Mouse (Mus musculus) heart, embryonic 15.5 days (tissue): Measurements from ENCODE around the gene Loxl3. TPM values are rescaled to one million over a fixed set of nuclear protein-coding genes. Genes with fewer than 3 reads are reported as not detected.

Source experiments
- ATAC-seq: fragments of 200-750 bp; cut with Nextera tagmentation; replicated peaks from 2 replicates; pipeline ENCODE4 v1.8.0; 2017; ENCODE audit warnings: low read depth, moderate TSS enrichment; ENCODE audit not compliant: insufficient number of reproducible peaks, insufficient read depth, low FRiP score
- H3K27ac ChIP-seq: fragments of 300-500 bp; sonication (generic); 2 replicates; pipeline ENCODE4 v1.5.1; 2015; ENCODE audit warnings: mild to moderate bottlenecking, inconsistent platforms
- H3K27me3 ChIP-seq: fragments of 300-500 bp; sonication (generic); 2 replicates; pipeline ENCODE4 v1.6.1; 2015; ENCODE audit warnings: inconsistent platforms
- H3K36me3 ChIP-seq: fragments of 300-500 bp; sonication (generic); 2 replicates; pipeline ENCODE4 v1.6.1; 2015; ENCODE audit warnings: mild to moderate bottlenecking, inconsistent platforms
- H3K4me1 ChIP-seq: fragments of 300-500 bp; sonication (generic); replicated peaks from 2 replicates; pipeline ENCODE4 v1.6.1; 2015; ENCODE audit warnings: inconsistent platforms
- H3K4me2 ChIP-seq: fragments of 300-500 bp; sonication (generic); 2 replicates; pipeline ENCODE4 v1.6.1; 2015; ENCODE audit warnings: inconsistent platforms, mild to moderate bottlenecking, moderate library complexity
- H3K4me3 ChIP-seq: fragments of 300-500 bp; sonication (generic); 2 replicates; pipeline ENCODE4 v1.5.1; 2015; ENCODE audit warnings: mild to moderate bottlenecking, inconsistent platforms
- H3K9ac ChIP-seq: fragments of 300-500 bp; sonication (generic); 2 replicates; pipeline ENCODE4 v1.6.1; 2015; ENCODE audit warnings: mild to moderate bottlenecking, inconsistent platforms
- H3K9me3 ChIP-seq: fragments of 300-500 bp; sonication (generic); replicated peaks from 2 replicates; pipeline ENCODE4 v1.6.1; 2016; ENCODE audit warnings: inconsistent platforms
- WGBS: fragments of 180-500 bp; shearing (Covaris S2); methylation state at CpG from one replicate; pipeline ENCODE4 v1.1.7; 2015; ENCODE audit warnings: mixed read lengths; 5-methylcytosine and 5-hydroxymethylcytosine counted together
- microRNA counts: library from miRNA; unstranded; fragments of <30 nt; microRNA quantifications from one replicate; lab custom pipeline; 2016
- microRNA-seq: library from miRNA; unstranded; fragments of <30 nt; microRNA quantifications from one replicate; pipeline ENCODE4, GENCODE M21; 2016
- polyA plus RNA-seq: library from polyadenylated mRNA; unstranded; fragments of >200 nt; fragmentation: Nextera tagmentation; extraction: Ambion mirVana; gene quantifications from 2 replicates; pipeline ENCODE4 v1.2.1, GENCODE M21; 2015

Gene Loxl3
- polyA plus RNA-seq, 1 experiment from 2014 or later, result 7.5 TPM

DNA sequence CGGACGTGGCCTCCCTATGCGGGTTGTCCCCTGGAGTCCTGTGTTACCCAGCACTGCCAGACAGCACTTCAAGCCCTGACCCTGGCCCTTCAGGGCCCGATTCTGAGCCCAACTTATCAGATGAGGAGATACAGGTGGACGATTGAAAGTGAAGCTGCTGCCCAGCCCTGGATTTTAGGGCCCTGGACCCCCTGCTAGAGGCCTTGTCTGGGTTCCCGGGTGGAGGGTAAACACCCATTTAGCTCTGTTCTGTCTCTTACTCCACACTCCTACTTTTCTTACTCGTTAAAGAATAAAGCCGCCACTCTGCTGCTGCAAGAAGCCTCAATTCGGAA lies 53.9 kb downstream of the Loxl3 start:
- Histone ChIP-seq H3K9me3 (no peaks in the 10 kb centered on the region), H3K27ac (no peak overlapping the region), H3K9ac (no peak overlapping the region), H3K36me3 (no peaks in the 10 kb centered on the region), H3K27me3 (peaks cover 79% of the 10 kb centered on the region), H3K4me1 (peaks cover 20% of the 10 kb centered on the region), H3K4me3 (peak overlapping the region; percentile 45), H3K4me2 (peak overlapping the region; percentile 67)
- ATAC-seq, result no peak
- 14% methylated on average over 9 of the region's 9 CpGs for WGBS

DNA sequence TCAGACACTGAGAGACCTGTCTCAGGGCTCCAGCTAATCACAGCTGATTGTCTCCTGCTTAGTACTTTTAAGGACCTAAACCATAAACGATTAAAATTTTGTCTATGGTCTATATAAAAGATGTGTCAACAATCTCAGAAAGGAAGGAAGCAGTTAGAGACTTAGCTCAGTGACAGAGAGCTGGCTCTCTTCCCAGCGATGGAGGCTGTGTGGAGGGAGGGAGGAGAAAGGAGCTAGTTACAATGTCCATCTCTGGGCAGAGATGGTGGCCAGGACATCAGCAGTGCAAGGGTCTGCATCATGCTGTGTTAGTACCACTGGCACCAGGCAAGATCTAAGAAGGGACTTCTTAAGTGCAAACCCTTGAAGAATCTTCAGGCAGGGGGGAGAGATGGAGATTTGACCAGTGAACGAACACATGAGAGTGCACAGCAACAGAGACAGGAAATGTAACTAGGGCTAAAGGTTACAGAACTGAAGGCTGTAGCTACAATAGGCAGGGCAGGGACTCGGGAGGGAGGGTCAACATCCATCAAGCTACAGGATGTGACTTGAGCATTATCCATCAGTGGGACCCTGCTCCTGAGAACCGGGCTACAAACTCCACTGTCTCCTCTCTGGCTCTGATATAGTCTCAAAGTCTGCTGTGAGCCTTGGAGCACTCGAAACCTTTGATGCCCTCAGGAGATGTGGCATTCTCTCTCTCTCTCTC lies 58.6 kb downstream of the Loxl3 start:
- ATAC-seq, result peak; percentile 43; the same call in 1 of the 2 replicates
- Histone ChIP-seq H3K27me3 (peaks cover 36% of the 10 kb centered on the region), H3K4me2 (no peak overlapping the region), H3K27ac (peak overlapping the region; percentile 40; the same call in 1 of the 2 replicates), H3K9me3 (no peaks in the 10 kb centered on the region), H3K36me3 (no peaks in the 10 kb centered on the region), H3K4me1 (peaks cover 5% of the 10 kb centered on the region), H3K9ac (no peak overlapping the region), H3K4me3 (no peak overlapping the region)
- 29% methylated on average over 6 of the region's 6 CpGs for WGBS

DNA sequence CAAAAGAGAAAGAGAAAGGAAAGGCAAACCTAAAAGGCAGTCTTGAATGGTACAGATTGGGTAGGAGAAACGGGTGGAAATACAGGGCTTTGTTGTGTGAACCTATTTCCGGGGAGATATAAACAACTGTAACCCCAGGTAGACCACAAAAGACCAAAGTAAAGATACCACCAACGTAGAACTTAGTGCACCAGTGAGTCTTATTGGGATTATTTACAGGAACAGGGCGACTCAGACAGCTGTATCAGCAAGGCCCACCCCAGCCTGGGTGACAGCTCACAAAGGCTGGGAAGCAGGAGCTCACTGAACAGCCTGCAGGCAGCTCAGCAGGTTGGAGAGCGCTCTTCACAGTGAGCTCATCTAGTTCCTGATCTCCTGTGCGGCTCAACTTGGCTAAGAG lies 62.0 kb downstream of the Loxl3 start:
- no peaks in the 10 kb centered on the region for H3K4me1 ChIP-seq
- H3K4me2 ChIP-seq, result no peak overlapping the region
- H3K36me3 ChIP-seq, result no peaks in the 10 kb centered on the region
- H3K27me3 ChIP-seq, result peaks cover 18% of the 10 kb centered on the region
- no peak for ATAC-seq
- H3K9ac ChIP-seq, result no peak overlapping the region
- no peak overlapping the region for H3K27ac ChIP-seq
- 37% methylated on average over 6 of the region's 6 CpGs for WGBS
- no peak overlapping the region for H3K4me3 ChIP-seq
- H3K9me3 ChIP-seq, result no peaks in the 10 kb centered on the region

DNA sequence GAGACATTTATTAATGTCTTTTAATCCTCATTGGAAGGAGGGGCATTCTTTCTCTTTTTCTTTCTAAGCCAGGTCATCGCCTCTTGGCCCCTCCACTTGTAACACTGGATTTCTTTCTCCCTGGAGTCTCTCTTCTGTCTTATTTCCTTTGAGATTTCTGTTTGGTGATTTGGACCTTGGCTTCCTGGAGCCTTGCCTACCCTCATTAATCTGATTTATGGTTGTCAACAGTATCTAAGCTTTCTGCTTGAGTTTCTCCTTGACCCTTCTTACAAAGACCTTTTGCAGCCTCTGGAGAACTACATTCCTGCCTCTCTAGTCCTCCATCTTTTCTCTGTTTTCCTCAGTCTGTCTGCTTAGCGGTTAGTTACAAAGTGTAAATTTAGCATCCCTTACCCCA lies 64.4 kb downstream of the Loxl3 start:
- H3K4me1 ChIP-seq, result peaks cover 14% of the 10 kb centered on the region
- no peaks in the 10 kb centered on the region for H3K9me3 ChIP-seq
- H3K27me3 ChIP-seq, result peaks cover 11% of the 10 kb centered on the region
- H3K4me2 ChIP-seq, result no peak overlapping the region
- H3K27ac ChIP-seq, result no peak overlapping the region
- no peak overlapping the region for H3K9ac ChIP-seq
- H3K36me3 ChIP-seq, result no peaks in the 10 kb centered on the region
- no peak for ATAC-seq
- 52% methylated on average over 2 of the region's 2 CpGs for WGBS
- no peak overlapping the region for H3K4me3 ChIP-seq

DNA sequence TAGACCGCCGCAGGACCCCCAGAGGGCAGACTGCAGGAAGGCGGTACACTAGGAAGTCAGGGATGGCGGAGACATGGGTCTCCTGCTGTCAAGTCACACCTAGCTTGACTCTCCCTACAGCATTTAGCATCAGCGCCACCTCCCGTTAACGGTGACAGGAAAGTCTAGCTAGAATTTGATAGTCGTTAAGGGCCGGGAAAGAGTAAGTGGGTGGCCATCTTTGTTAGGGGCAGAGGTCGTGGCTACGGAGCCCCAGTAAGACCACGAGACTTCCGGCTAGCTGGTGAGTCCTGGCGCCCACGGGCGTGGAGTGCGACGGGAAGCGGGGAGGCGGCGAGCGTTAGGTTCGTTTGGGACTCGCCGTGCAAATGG lies 67.3 kb downstream of the Loxl3 start, which contains the start of the genes Ccdc142 and Gm42688:
Gene Ccdc142 (plus strand): TSS at position 286 of the 372 bp plus-strand sequence.
Gene Gm42688 (plus strand): TSS at position 302 of the 372 bp plus-strand sequence.
- ATAC-seq, result peak; percentile 86
- Histone ChIP-seq H3K27me3 (peaks cover 11% of the 10 kb centered on the region), H3K9ac (peak within 1 kb of the TSS; percentile 79), H3K9me3 (no peaks in the 10 kb centered on the region), H3K4me3 (peak within 1 kb of the TSS; percentile 84), H3K4me1 (peaks cover 16% of the 10 kb centered on the region), H3K36me3 (peaks cover 3% of the 10 kb centered on the region; the same call in 1 of the 2 replicates), H3K4me2 (peak within 1 kb of the TSS; percentile 96), H3K27ac (peak within 1 kb of the TSS; percentile 84)
- WGBS, result under 1% methylated on average over 25 of the region's 25 CpGs

DNA sequence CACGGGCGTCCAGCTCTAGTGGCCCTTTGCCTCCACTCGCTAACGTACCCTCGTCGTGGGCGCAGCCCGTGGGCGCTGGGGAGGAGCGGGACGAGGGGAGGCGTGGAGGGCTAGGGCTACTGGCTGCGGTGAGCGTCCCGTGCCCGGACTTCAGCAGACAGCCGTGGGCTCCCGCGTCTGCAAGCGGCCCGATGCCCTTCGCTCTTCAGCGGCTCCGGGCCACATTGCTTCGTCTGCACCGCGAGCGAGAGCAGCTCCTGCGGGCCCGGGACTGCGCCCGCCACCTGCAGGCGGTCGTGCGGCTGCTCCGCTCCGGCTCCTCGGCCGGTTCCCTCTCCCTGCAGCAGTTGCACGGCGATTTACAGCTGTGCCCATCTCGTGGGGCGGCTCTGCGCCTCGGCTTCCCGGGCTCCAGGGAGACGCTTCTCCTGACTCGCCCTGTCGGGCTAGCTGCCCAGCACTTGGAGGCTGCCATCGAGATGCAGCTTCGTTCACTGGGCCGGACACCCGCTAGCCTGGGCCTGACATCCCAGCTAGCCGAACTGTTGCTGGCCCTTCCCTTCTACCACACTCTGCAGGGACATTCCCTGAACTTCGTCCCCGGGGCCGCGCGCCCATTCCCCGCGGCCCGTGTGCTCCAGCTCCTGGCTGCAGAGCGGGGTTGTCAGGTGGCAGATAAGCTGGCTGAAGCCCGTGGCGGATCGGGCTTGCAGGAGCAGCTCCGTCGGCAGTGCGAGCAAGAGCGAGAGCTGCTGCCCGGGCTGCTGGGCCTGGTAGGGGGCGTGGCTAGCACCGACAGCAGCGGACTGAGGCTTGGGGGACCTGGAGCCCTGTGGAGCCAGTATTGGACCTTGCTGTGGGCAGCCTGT lies 67.9 kb downstream of the Loxl3 start:
- peak overlapping the region; percentile 84 for H3K4me3 ChIP-seq
- H3K27me3 ChIP-seq, result peaks cover 11% of the 10 kb centered on the region
- no peaks in the 10 kb centered on the region for H3K9me3 ChIP-seq
- H3K4me2 ChIP-seq, result peak overlapping the region; percentile 96
- peak; percentile 75 for ATAC-seq
- peaks cover 16% of the 10 kb centered on the region for H3K4me1 ChIP-seq
- under 1% methylated on average over 74 of the region's 74 CpGs for WGBS
- H3K27ac ChIP-seq, result peak overlapping the region; percentile 84
- peaks cover 7% of the 10 kb centered on the region; the same call in 1 of the 2 replicates for H3K36me3 ChIP-seq
- peak overlapping the region; percentile 79 for H3K9ac ChIP-seq

MicroRNAs within 50 kb of the gene (microRNA counts, 519-probe panel; counts per million panel counts)
- 1,589 counts per million, percentile 9 among the panel's probes with 10 or more counts for microRNA mmu-miR-3470a+mmu-miR-3470b (lab: Ali Mortazavi, UCI)

Small RNAs within 50 kb of the gene (microRNA-seq; reads per million reads assigned to microRNA genes)
- not detected for gene Mir3470a
- gene Mir7040, result 0.84 reads per million

Other genes with a start within 250 kb of the Loxl3 start
- gene Sema4f, start 94.4 kb upstream of the Loxl3 start, polyA plus RNA-seq, result 0.37 and 1.1 TPM in 2 replicates
- gene M1ap, start 87.3 kb upstream of the Loxl3 start, polyA plus RNA-seq, result 0.57 and 1.0 TPM in 2 replicates
- 7.1 and 10.8 TPM in 2 replicates for gene Dok1, start 702 bp upstream of the Loxl3 start, polyA plus RNA-seq
- gene Aup1, start 20.3 kb downstream of the Loxl3 start, polyA plus RNA-seq, result 110 and 136 TPM in 2 replicates
- 71.2 and 83.4 TPM in 2 replicates for gene Htra2, start 21.1 kb downstream of the Loxl3 start, polyA plus RNA-seq
- gene Dqx1, start 23.7 kb downstream of the Loxl3 start, polyA plus RNA-seq, result 0.28 and 1.1 TPM in 2 replicates
- 0.37 and 1.5 TPM in 2 replicates for gene Tlx2, start 36.1 kb downstream of the Loxl3 start, polyA plus RNA-seq
- gene Pcgf1, start 43.7 kb downstream of the Loxl3 start, polyA plus RNA-seq, result 13.8 and 18.6 TPM in 2 replicates
- 0.42 and 0.48 TPM in 2 replicates for gene Lbx2, start 52.2 kb downstream of the Loxl3 start, polyA plus RNA-seq
- 2.3 and 2.4 TPM in 2 replicates for gene Ccdc142, start 67.4 kb downstream of the Loxl3 start, polyA plus RNA-seq
- gene Gm42688, start 67.4 kb downstream of the Loxl3 start, polyA plus RNA-seq, result 1.9 and 2.6 TPM in 2 replicates
- 136 and 164 TPM in 2 replicates for gene Mrpl53, start 74.9 kb downstream of the Loxl3 start, polyA plus RNA-seq
- 17.6 and 27.8 TPM in 2 replicates for gene Mogs, start 81.3 kb downstream of the Loxl3 start, polyA plus RNA-seq
- gene Wbp1, start 87.4 kb downstream of the Loxl3 start, polyA plus RNA-seq, result 81.9 and 99.5 TPM in 2 replicates
- gene Ino80b, start 91.3 kb downstream of the Loxl3 start, polyA plus RNA-seq, result 7.4 and 9.2 TPM in 2 replicates
- 19.3 and 26.2 TPM in 2 replicates for gene Rtkn, start 101.3 kb downstream of the Loxl3 start, polyA plus RNA-seq
- gene Wdr54, start 122.2 kb downstream of the Loxl3 start, polyA plus RNA-seq, result 3.4 and 4.3 TPM in 2 replicates
- 0.91 and 1.6 TPM in 2 replicates for gene 1700003E16Rik, start 122.2 kb downstream of the Loxl3 start, polyA plus RNA-seq
- gene Dctn1, start 131.7 kb downstream of the Loxl3 start, polyA plus RNA-seq, result 60.3 and 82.8 TPM in 2 replicates
- gene Slc4a5, start 185.7 kb downstream of the Loxl3 start, polyA plus RNA-seq, result 0.22 and 0.28 TPM in 2 replicates